Mouse (Mus musculus) lung, embryonic 15.5 days (tissue): ENCODE results near the gene Lrrtm3. TPM values are rescaled to one million over a fixed set of nuclear protein-coding genes. Genes with fewer than 3 reads are reported as not detected.

Experiments
- ATAC-seq: fragments of 200-750 bp; cut with Nextera tagmentation; 2 replicates; pipeline ENCODE4 v1.8.0; 2017; ENCODE audit warnings: moderate number of reproducible peaks, borderline replicate concordance; ENCODE audit not compliant: low FRiP score, low TSS enrichment; ENCODE audit errors: extremely low read depth
- H3K27ac ChIP-seq: fragments of 300-500 bp; sonication (generic); 2 replicates; pipeline ENCODE4 v1.5.1; 2015; ENCODE audit warnings: moderate library complexity, mild to moderate bottlenecking, inconsistent platforms
- H3K27me3 ChIP-seq: fragments of 300-500 bp; sonication (generic); 2 replicates; pipeline ENCODE4 v1.6.1; 2015; ENCODE audit warnings: inconsistent platforms
- H3K36me3 ChIP-seq: fragments of 300-500 bp; sonication (generic); 2 replicates; pipeline ENCODE4 v1.6.1; 2015; ENCODE audit warnings: inconsistent platforms
- H3K4me1 ChIP-seq: fragments of 300-500 bp; sonication (generic); 2 replicates; pipeline ENCODE4 v1.6.1; 2015; ENCODE audit warnings: inconsistent platforms
- H3K4me2 ChIP-seq: fragments of 300-500 bp; sonication (generic); 2 replicates; pipeline ENCODE4 v1.6.1; 2015; ENCODE audit warnings: inconsistent platforms, mild to moderate bottlenecking, moderate library complexity
- H3K4me3 ChIP-seq: fragments of 300-500 bp; sonication (generic); 2 replicates; pipeline ENCODE4 v1.5.1; 2015; ENCODE audit warnings: mild to moderate bottlenecking, inconsistent platforms
- H3K9ac ChIP-seq: fragments of 300-500 bp; sonication (generic); 2 replicates; pipeline ENCODE4 v1.6.1; 2015; ENCODE audit warnings: inconsistent platforms
- H3K9me3 ChIP-seq: fragments of 300-500 bp; sonication (generic); 2 replicates; pipeline ENCODE4 v1.6.1; 2016; ENCODE audit warnings: inconsistent platforms
- whole genome bisulfite sequencing: fragments of 180-500 bp; shearing (Covaris S2); methylation state at CpG from one replicate; pipeline ENCODE4 v1.1.7; 2015; 5-methylcytosine and 5-hydroxymethylcytosine counted together
- polyA plus RNA-seq: library from polyadenylated mRNA; unstranded; fragments of >200 nt; fragmentation: Nextera tagmentation; extraction: Ambion mirVana; gene quantifications from 2 replicates; pipeline ENCODE4 v1.2.1, GENCODE M21; 2015

The Lrrtm3 gene
- polyA plus RNA-seq, 1 experiment from 2014 or later, result 3.1 TPM

GRCm38 (mm10) chr10:63972300-63972699, 117.8 kb downstream of the Lrrtm3 start:
- H3K27me3 ChIP-seq, result no peaks in the 10 kb centered on the region
- no peak for ATAC-seq
- no peak overlapping the region for H3K4me2 ChIP-seq
- no peak overlapping the region for H3K27ac ChIP-seq
- H3K4me3 ChIP-seq, result no peak overlapping the region
- H3K36me3 ChIP-seq, result no peaks in the 10 kb centered on the region
- H3K4me1 ChIP-seq, result 0 out of 2 replicates have a peak, but pooled peaks cover 2% of the 10 kb centered on the region
- H3K9ac ChIP-seq, result no peak overlapping the region
- H3K9me3 ChIP-seq, result no peaks in the 10 kb centered on the region
- 63% methylated on average over 2 of the region's 2 CpGs for WGBS

- no peaks in the 10 kb centered on the region for H3K36me3 ChIP-seq
- no peaks in the 10 kb centered on the region for H3K4me1 ChIP-seq
- H3K27ac ChIP-seq, result peak overlapping the region; percentile 44; the same call in 1 of the 2 replicates
- H3K4me3 ChIP-seq, result no peak overlapping the region
- no peaks in the 10 kb centered on the region for H3K9me3 ChIP-seq
- H3K4me2 ChIP-seq, result no peak overlapping the region
- H3K9ac ChIP-seq, result no peak overlapping the region
- no peaks in the 10 kb centered on the region for H3K27me3 ChIP-seq
- WGBS, result 12% methylated on average over 6 of the region's 7 CpGs
- 0 out of 2 replicates have a peak, but pooled peaks have one; percentile 31 for ATAC-seq
Measured at GRCm38 (mm10) chr10:63954308-63954930, 135.7 kb downstream of the Lrrtm3 start.

GRCm38 (mm10) chr10:63951481-63951880, 138.6 kb downstream of the Lrrtm3 start:
- Histone ChIP-seq H3K4me2 (no peak overlapping the region), H3K9me3 (no peaks in the 10 kb centered on the region), H3K9ac (no peak overlapping the region), H3K4me1 (no peaks in the 10 kb centered on the region), H3K4me3 (no peak overlapping the region), H3K27ac (no peak overlapping the region), H3K36me3 (no peaks in the 10 kb centered on the region), H3K27me3 (no peaks in the 10 kb centered on the region)
- 69% methylated on average over 1 of the region's 1 CpGs for WGBS
- peak; percentile 64; the same call in 1 of the 2 replicates for ATAC-seq

GRCm38 (mm10) chr10:63950867-63951266, 139.2 kb downstream of the Lrrtm3 start:
- no peak overlapping the region for H3K9ac ChIP-seq
- no peaks in the 10 kb centered on the region for H3K9me3 ChIP-seq
- H3K27ac ChIP-seq, result no peak overlapping the region
- WGBS, result 52% methylated on average over 8 of the region's 8 CpGs
- H3K27me3 ChIP-seq, result no peaks in the 10 kb centered on the region
- no peaks in the 10 kb centered on the region for H3K36me3 ChIP-seq
- ATAC-seq, result 0 out of 2 replicates have a peak, but pooled peaks have one; percentile 31
- no peak overlapping the region for H3K4me3 ChIP-seq
- H3K4me1 ChIP-seq, result no peaks in the 10 kb centered on the region
- no peak overlapping the region for H3K4me2 ChIP-seq

- 79% methylated on average over 4 of the region's 4 CpGs for WGBS
- Histone ChIP-seq H3K4me1 (no peaks in the 10 kb centered on the region), H3K4me2 (no peak overlapping the region), H3K9ac (no peak overlapping the region), H3K4me3 (no peak overlapping the region), H3K27me3 (no peaks in the 10 kb centered on the region), H3K36me3 (no peaks in the 10 kb centered on the region), H3K27ac (no peak overlapping the region), H3K9me3 (no peaks in the 10 kb centered on the region)
- no peak for ATAC-seq
Measured at GRCm38 (mm10) chr10:63947266-63947665, 142.8 kb downstream of the Lrrtm3 start.

- Histone ChIP-seq H3K4me2 (no peak overlapping the region), H3K9ac (no peak overlapping the region), H3K4me3 (no peak overlapping the region), H3K9me3 (no peaks in the 10 kb centered on the region), H3K36me3 (no peaks in the 10 kb centered on the region), H3K27me3 (no peaks in the 10 kb centered on the region), H3K27ac (no peak overlapping the region), H3K4me1 (no peaks in the 10 kb centered on the region)
- no peak for ATAC-seq
- WGBS, result 54% methylated on average over 3 of the region's 3 CpGs
Measured at GRCm38 (mm10) chr10:63945534-63945933, 144.5 kb downstream of the Lrrtm3 start.

GRCm38 (mm10) chr10:63933946-63934345, 156.1 kb downstream of the Lrrtm3 start:
- no peaks in the 10 kb centered on the region for H3K27me3 ChIP-seq
- no peaks in the 10 kb centered on the region for H3K9me3 ChIP-seq
- no peak overlapping the region for H3K9ac ChIP-seq
- H3K27ac ChIP-seq, result no peak overlapping the region
- no peak overlapping the region for H3K4me2 ChIP-seq
- no peak overlapping the region for H3K4me3 ChIP-seq
- no peaks in the 10 kb centered on the region for H3K36me3 ChIP-seq
- no peaks in the 10 kb centered on the region for H3K4me1 ChIP-seq
- ATAC-seq, result no peak
- 47% methylated on average over 5 of the region's 5 CpGs for WGBS

- Histone ChIP-seq H3K4me2 (no peak within 1 kb of the TSS), H3K9me3 (no peaks in the 10 kb centered on the region), H3K9ac (no peak within 1 kb of the TSS), H3K4me1 (no peaks in the 10 kb centered on the region), H3K36me3 (no peaks in the 10 kb centered on the region), H3K27ac (no peak within 1 kb of the TSS), H3K4me3 (no peak within 1 kb of the TSS), H3K27me3 (no peaks in the 10 kb centered on the region)
- ATAC-seq, result no peak
Measured at GRCm38 (mm10) chr10:63927334-63927733, 162.7 kb downstream of the Lrrtm3 start, which contains the start of gene Gm10118. TSS of gene Gm10118 (minus strand) at chr10:63927434.

GRCm38 (mm10) chr10:63908878-63909277, 181.2 kb downstream of the Lrrtm3 start:
- H3K4me2 ChIP-seq, result no peak overlapping the region
- no peaks in the 10 kb centered on the region for H3K36me3 ChIP-seq
- H3K27ac ChIP-seq, result no peak overlapping the region
- no peak for ATAC-seq
- no peaks in the 10 kb centered on the region for H3K27me3 ChIP-seq
- H3K9me3 ChIP-seq, result no peaks in the 10 kb centered on the region
- no peaks in the 10 kb centered on the region for H3K4me1 ChIP-seq
- H3K9ac ChIP-seq, result no peak overlapping the region
- H3K4me3 ChIP-seq, result no peak overlapping the region

- H3K36me3 ChIP-seq, result no peaks in the 10 kb centered on the region
- H3K4me1 ChIP-seq, result no peaks in the 10 kb centered on the region
- H3K9ac ChIP-seq, result no peak overlapping the region
- no peaks in the 10 kb centered on the region for H3K27me3 ChIP-seq
- H3K4me3 ChIP-seq, result no peak overlapping the region
- H3K4me2 ChIP-seq, result no peak overlapping the region
- no peak overlapping the region for H3K27ac ChIP-seq
- ATAC-seq, result no peak
- no peaks in the 10 kb centered on the region for H3K9me3 ChIP-seq
Measured at GRCm38 (mm10) chr10:63899891-63900290, 190.2 kb downstream of the Lrrtm3 start.

- Histone ChIP-seq H3K4me2 (no peak overlapping the region), H3K27ac (no peak overlapping the region), H3K9me3 (no peaks in the 10 kb centered on the region), H3K4me3 (no peak overlapping the region), H3K9ac (no peak overlapping the region), H3K4me1 (no peaks in the 10 kb centered on the region), H3K27me3 (no peaks in the 10 kb centered on the region), H3K36me3 (no peaks in the 10 kb centered on the region)
- no peak for ATAC-seq
- WGBS, result 88% methylated on average over 5 of the region's 5 CpGs
Measured at GRCm38 (mm10) chr10:63894612-63895011, 195.5 kb downstream of the Lrrtm3 start.

- H3K36me3 ChIP-seq, result no peaks in the 10 kb centered on the region
- H3K4me2 ChIP-seq, result peak overlapping the region; percentile 56
- H3K27ac ChIP-seq, result peak overlapping the region; percentile 44; the same call in 1 of the 2 replicates
- peak; percentile 67; the same call in 1 of the 2 replicates for ATAC-seq
- peaks cover 7% of the 10 kb centered on the region; the same call in 1 of the 2 replicates for H3K4me1 ChIP-seq
- peak overlapping the region; percentile 26 for H3K4me3 ChIP-seq
- peak overlapping the region; percentile 10; the same call in 1 of the 2 replicates for H3K9ac ChIP-seq
- WGBS, result 48% methylated on average over 23 of the region's 23 CpGs
- no peaks in the 10 kb centered on the region for H3K27me3 ChIP-seq
- no peaks in the 10 kb centered on the region for H3K9me3 ChIP-seq
Measured at GRCm38 (mm10) chr10:63886449-63887088, 203.5 kb downstream of the Lrrtm3 start.
